Mouse (Mus musculus): ENCODE data around the gene Zbed5. TPM values are rescaled to one million over a fixed set of nuclear protein-coding genes. Genes with fewer than 3 reads are reported as not detected.
"Not testable (repeated sequence)": the region's sequence is repeated elsewhere in the genome, so short reads cannot be mapped to it uniquely, and the experiment has no call there.

The Zbed5 gene
- polyA plus RNA-seq, 1 experiment = 1.7 TPM

- Histone ChIP-seq H3K79me2 (ENCODE audit: control insufficient read depth, insufficient read depth) (no peaks in the 10 kb centered on the region), H3K27me3 (ENCODE audit: control insufficient read depth, insufficient read depth, insufficient read length) (no peaks in the 10 kb centered on the region), H3K36me3 (ENCODE audit: control insufficient read depth, insufficient read depth) (no peaks in the 10 kb centered on the region), H3K4me2 (ENCODE audit: low read depth) (no peak overlapping the region), H3K4me3 (no peak overlapping the region), H3ac (ENCODE audit: control insufficient read depth, insufficient read length) (no peak overlapping the region)
- no peak for TF ChIP-seq MYOD1 (IDR thresholded peaks at IDR 0.05; ENCODE audit: control insufficient read depth in 1 of 3, insufficient read length in 2 of 3, low read depth in 2 of 3)
- TF ChIP-seq MYOG (IDR thresholded peaks at IDR 0.05; ENCODE audit: control insufficient read depth in 1 of 3, insufficient read depth in 1 of 3, insufficient read length in 2 of 3, low read depth in 2 of 3) = no peak
- TF ChIP-seq REST (IDR thresholded peaks at IDR 0.05; ENCODE audit: insufficient read depth, insufficient read length) = no peak
- no peak for TF ChIP-seq TCF3 (IDR thresholded peaks at IDR 0.05; ENCODE audit: insufficient read length, low read depth)
- no peak for TF ChIP-seq E2F4 (IDR thresholded peaks at IDR 0.05; ENCODE audit: insufficient read depth)
- TF ChIP-seq POLR2AphosphoS2 (IDR thresholded peaks at IDR 0.05; ENCODE audit: insufficient read length, low read depth) = no peak
- TF ChIP-seq POLR2A (IDR thresholded peaks at IDR 0.05; ENCODE audit: insufficient read length, low read depth) = no peak
- no peak for TF ChIP-seq CEBPB (IDR thresholded peaks at IDR 0.05; ENCODE audit: insufficient read depth, poor library complexity, severe bottlenecking)
- no peak for TF ChIP-seq USF1 (IDR thresholded peaks at IDR 0.05; ENCODE audit: low read depth)
- TF ChIP-seq MAX (IDR thresholded peaks at IDR 0.05; ENCODE audit: low read depth) = no peak
- TF ChIP-seq SRF (IDR thresholded peaks at IDR 0.05; ENCODE audit: control insufficient read depth, insufficient read length, low read depth) = no peak
- no peak for TF ChIP-seq TCF12 (IDR thresholded peaks at IDR 0.05; ENCODE audit: insufficient read depth, poor library complexity, severe bottlenecking)
Observed at GRCm38 (mm10) chr5:129936941-129937340, 41.4 kb downstream of the Zbed5 start.

DNA sequence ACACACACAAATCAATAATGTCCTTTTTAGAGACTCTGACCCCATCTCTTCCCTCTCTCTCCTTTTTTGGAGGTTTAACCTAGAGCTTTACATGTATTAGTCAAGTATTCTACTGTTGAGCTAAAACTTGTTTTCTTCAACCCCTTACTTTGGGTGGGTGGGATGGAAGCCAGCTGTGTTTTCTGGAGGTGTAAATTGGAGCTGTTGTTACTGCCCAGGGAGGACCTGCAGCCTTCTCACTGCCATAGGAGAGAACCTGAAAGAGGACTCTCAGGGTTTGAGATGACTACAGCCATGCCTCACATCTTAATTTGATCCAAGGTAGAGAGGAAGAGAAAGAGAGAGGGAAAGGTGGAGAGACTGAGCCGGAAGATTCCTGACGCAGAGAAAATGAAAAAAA lies 44.8 kb downstream of the Zbed5 start:
- Histone ChIP-seq H3ac (ENCODE audit: control insufficient read depth, insufficient read length) (no peak overlapping the region), H3K79me2 (ENCODE audit: control insufficient read depth, insufficient read depth) (peaks cover 28% of the 10 kb centered on the region), H3K36me3 (ENCODE audit: control insufficient read depth, insufficient read depth) (no peaks in the 10 kb centered on the region), H3K4me3 (peak overlapping the region; percentile 46), H3K27me3 (ENCODE audit: control insufficient read depth, insufficient read depth, insufficient read length) (no peaks in the 10 kb centered on the region), H3K4me2 (ENCODE audit: low read depth) (peak overlapping the region; percentile 91)
- no peak for TF ChIP-seq SRF (IDR thresholded peaks at IDR 0.05; ENCODE audit: control insufficient read depth, insufficient read length, low read depth)
- TF ChIP-seq MYOD1 (IDR thresholded peaks at IDR 0.05; ENCODE audit: control insufficient read depth in 1 of 3, insufficient read length in 2 of 3, low read depth in 2 of 3) = no peak
- no peak for TF ChIP-seq MYOG (IDR thresholded peaks at IDR 0.05; ENCODE audit: control insufficient read depth in 1 of 3, insufficient read depth in 1 of 3, insufficient read length in 2 of 3, low read depth in 2 of 3)
- no peak for TF ChIP-seq TCF3 (IDR thresholded peaks at IDR 0.05; ENCODE audit: insufficient read length, low read depth)
- no peak for TF ChIP-seq REST (IDR thresholded peaks at IDR 0.05; ENCODE audit: insufficient read depth, insufficient read length)
- no peak for TF ChIP-seq POLR2A (IDR thresholded peaks at IDR 0.05; ENCODE audit: insufficient read length, low read depth)
- no peak for TF ChIP-seq USF1 (IDR thresholded peaks at IDR 0.05; ENCODE audit: low read depth)
- TF ChIP-seq TCF12 (IDR thresholded peaks at IDR 0.05; ENCODE audit: insufficient read depth, poor library complexity, severe bottlenecking) = no peak
- TF ChIP-seq POLR2AphosphoS2 (IDR thresholded peaks at IDR 0.05; ENCODE audit: insufficient read length, low read depth) = no peak
- no peak for TF ChIP-seq E2F4 (IDR thresholded peaks at IDR 0.05; ENCODE audit: insufficient read depth)
- no peak for TF ChIP-seq CEBPB (IDR thresholded peaks at IDR 0.05; ENCODE audit: insufficient read depth, poor library complexity, severe bottlenecking)
- TF ChIP-seq MAX (IDR thresholded peaks at IDR 0.05; ENCODE audit: low read depth) = no peak

- peak overlapping the region; percentile 91 for H3K4me2 ChIP-seq (ENCODE audit: low read depth)
Observed at GRCm38 (mm10) chr5:129940736-129941494, 45.4 kb downstream of the Zbed5 start.

DNA sequence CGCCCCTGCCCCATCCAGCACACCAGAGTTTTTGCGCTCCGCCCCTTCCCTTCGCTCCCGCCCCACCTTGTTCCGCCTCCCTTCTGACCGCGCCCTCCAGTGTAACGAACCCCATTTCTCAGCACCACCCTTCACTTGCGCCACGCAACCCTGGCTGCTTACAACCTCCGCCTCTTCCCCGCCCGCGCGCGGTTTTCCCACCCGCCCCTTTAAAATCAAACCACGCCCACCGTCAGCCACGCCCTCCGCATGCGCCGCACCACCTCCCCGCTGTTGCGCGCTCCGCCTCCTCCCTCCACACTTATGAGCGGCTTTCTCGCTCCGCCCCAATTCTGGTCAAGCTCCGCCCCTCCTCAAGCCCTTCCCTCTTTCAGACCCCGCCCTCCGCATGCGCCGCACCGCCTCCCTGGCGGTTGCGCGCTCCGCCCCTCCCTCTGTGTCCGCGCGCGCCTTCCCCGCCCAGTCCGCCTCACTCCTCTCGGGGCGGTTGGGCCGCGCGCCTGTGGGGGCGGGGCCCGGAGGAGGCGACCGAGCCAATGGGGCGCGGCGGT lies 46.0 kb downstream of the Zbed5 start, which contains the start of gene Vkorc1l1:
TSS of gene Vkorc1l1 (plus strand) at position 476 of the 551 bp plus-strand sequence.
- Histone ChIP-seq H3K27me3 (ENCODE audit: control insufficient read depth, insufficient read depth, insufficient read length) (no peaks in the 10 kb centered on the region), H3ac (ENCODE audit: control insufficient read depth, insufficient read length) (peak within 1 kb of the TSS; percentile 94), H3K79me2 (ENCODE audit: control insufficient read depth, insufficient read depth) (peaks cover 39% of the 10 kb centered on the region), H3K4me2 (ENCODE audit: low read depth) (peak within 1 kb of the TSS; percentile 91), H3K36me3 (ENCODE audit: control insufficient read depth, insufficient read depth) (no peaks in the 10 kb centered on the region), H3K4me3 (peak within 1 kb of the TSS; percentile 46)
- no peak for TF ChIP-seq TCF3 (IDR thresholded peaks at IDR 0.05; ENCODE audit: insufficient read length, low read depth)
- no peak for TF ChIP-seq MAX (IDR thresholded peaks at IDR 0.05; ENCODE audit: low read depth)
- peak; percentile 3 for TF ChIP-seq POLR2A (IDR thresholded peaks at IDR 0.05; ENCODE audit: insufficient read length, low read depth)
- TF ChIP-seq MYOD1 (IDR thresholded peaks at IDR 0.05; ENCODE audit: control insufficient read depth in 1 of 3, insufficient read length in 2 of 3, low read depth in 2 of 3) = no peak
- TF ChIP-seq E2F4 (IDR thresholded peaks at IDR 0.05; ENCODE audit: insufficient read depth) = peak; percentile 3

More at GRCm38 (mm10) chr5:129940736-129941494, 45.4 kb downstream of the Zbed5 start:
- Histone ChIP-seq H3K27me3 (ENCODE audit: control insufficient read depth, insufficient read depth, insufficient read length) (no peaks in the 10 kb centered on the region), H3ac (ENCODE audit: control insufficient read depth, insufficient read length) (no peak overlapping the region), H3K79me2 (ENCODE audit: control insufficient read depth, insufficient read depth) (peaks cover 33% of the 10 kb centered on the region), H3K36me3 (ENCODE audit: control insufficient read depth, insufficient read depth) (no peaks in the 10 kb centered on the region), H3K4me3 (peak overlapping the region; percentile 46)
- TF ChIP-seq SRF (IDR thresholded peaks at IDR 0.05; ENCODE audit: control insufficient read depth, insufficient read length, low read depth) (no peak), MYOD1 (IDR thresholded peaks at IDR 0.05; ENCODE audit: control insufficient read depth in 1 of 3, insufficient read length in 2 of 3, low read depth in 2 of 3) (no peak), POLR2A (IDR thresholded peaks at IDR 0.05; ENCODE audit: insufficient read length, low read depth) (peak; percentile 36)

- Histone ChIP-seq H3ac (ENCODE audit: control insufficient read depth, insufficient read length) (peak overlapping the region; percentile 94), H3K4me2 (ENCODE audit: low read depth) (peak overlapping the region; percentile 85), H3K4me3 (peak overlapping the region; percentile 46), H3K79me2 (ENCODE audit: control insufficient read depth, insufficient read depth) (peaks cover 47% of the 10 kb centered on the region)
- not testable (repeated sequence) for H3K27me3 ChIP-seq (ENCODE audit: control insufficient read depth, insufficient read depth, insufficient read length); H3K36me3 ChIP-seq (ENCODE audit: control insufficient read depth, insufficient read depth)
Observed at GRCm38 (mm10) chr5:129942073-129942939, 46.8 kb downstream of the Zbed5 start.

Data from myocyte (in vitro differentiated cells).